Mouse (Mus musculus) lung, adult 18-20 months (tissue): Measurements from ENCODE around the gene Kcnh8.
A peak's percentile ranks its signal among the peaks of the same experiment; 100 is the strongest.

Experiments used
- DNase-seq, 2 experiments: peaks; one replicate each; pipeline ENCODE4 v3.0.0; 2022; ENCODE audit warnings: mixed read lengths in 2 of 2

Gene Kcnh8

GRCm38 (mm10) chr17:52829678-52830077 is 227.2 kb downstream of the Kcnh8 start:
- no peak for DNase-seq

GRCm38 (mm10) chr17:52873195-52873594 is 270.7 kb downstream of the Kcnh8 start:
- no peak for DNase-seq

DNA sequence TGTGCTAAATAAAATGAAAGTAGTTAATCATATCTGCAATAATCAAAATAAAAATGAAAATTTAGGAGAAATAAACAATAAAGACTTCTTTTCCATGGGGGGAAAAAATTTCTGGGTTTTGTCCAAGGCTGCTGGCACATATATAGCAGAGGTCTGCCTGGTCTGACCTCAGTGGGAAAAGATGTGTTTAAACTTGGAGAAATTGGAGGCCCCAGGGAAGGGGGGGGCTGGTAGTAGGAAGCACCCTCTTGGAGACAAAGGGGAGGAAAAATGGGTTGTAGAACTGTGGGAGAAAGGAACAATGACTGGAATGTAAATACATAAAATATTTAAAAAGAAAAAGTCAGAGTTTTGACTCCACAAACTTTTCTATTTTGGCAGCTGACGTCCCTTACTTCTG is 276.5 kb downstream of the Kcnh8 start:
- DNase-seq = no peak

DNA sequence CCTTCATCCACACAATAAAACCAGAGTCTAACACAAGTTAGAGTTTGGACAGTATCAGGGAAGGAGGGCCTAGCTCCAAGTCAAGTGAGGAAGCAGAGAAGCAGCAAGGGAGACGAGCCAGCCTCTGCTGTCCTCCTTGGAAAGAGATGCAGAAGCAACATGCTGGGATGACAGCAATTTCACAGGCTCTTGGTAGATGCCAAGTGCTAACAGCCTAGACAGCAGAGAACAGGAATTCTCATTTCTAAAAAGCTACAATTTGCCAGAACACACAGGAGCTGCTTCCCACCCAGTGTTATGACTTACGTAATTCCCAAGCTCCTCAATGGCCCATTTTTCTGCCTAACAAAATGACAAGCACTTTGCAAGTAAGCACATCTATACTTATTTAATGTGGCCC is 277.5 kb downstream of the Kcnh8 start:
- DNase-seq = no peak

DNA sequence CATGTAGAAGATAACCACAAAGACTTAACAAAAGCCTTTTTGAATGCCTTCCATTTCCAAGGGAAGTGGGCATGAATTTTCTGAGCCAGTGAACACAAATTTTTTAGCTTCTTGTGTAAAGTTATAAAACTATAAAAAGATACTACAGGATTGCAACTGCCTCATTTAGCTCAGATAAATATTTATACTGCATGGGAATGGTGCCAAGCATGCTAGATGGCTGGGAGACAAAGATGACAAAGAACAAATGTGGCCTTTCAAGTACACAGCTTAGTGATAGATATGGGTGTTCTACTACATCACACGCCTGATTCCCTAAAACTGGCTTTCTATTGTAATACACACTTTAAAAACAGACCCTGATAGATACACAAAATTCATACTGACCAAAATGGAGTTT is 282.7 kb downstream of the Kcnh8 start:
- DNase-seq = peak in 1 of 2 experiments; percentile 1

DNA sequence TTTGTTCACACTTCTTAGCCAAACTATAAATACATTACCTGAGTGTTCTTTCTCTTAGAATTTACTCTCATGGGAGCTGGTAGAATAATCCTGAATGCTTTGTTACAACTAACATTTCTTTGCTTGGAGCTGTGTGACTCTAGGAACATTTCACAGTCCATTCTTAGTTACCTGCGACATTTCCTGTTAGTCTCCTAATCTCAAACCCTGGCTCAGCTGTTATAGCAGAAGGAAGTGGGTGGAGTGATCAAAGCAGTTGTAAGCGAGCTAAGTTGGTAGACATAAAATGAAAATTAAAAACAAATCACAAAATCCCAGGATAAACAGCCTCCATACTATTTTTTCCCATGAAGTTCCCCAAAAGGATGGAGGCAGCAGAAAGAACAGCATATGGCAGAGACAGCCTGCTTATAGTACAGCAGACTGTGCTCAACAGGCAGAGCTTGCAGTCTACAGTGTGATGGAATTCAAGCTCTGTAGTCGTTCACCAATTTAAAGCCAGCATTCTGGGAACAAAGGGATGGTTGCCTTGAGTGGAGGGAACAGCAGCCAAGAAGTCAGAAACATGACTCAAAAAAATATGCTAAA is 318.1 kb downstream of the Kcnh8 start:
- no peak for DNase-seq

DNA sequence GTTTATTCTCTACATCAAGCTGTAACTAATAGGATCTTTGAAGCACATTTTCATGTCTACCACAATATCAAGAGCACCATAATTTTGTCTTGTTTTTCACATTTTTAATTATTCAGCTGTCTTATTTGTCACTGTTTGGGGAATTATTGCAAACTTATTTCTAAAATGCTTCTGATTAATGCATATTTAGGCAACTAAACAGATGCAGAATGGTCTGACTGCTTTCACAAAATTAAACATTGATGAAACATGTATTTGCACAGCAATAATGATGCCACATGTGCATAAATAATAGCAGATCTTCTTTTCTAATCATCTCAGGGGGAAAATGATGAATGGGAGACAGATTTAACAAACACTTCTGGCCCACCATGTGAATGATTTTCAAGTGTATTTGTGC is 341.5 kb downstream of the Kcnh8 start:
- no peak for DNase-seq

DNA sequence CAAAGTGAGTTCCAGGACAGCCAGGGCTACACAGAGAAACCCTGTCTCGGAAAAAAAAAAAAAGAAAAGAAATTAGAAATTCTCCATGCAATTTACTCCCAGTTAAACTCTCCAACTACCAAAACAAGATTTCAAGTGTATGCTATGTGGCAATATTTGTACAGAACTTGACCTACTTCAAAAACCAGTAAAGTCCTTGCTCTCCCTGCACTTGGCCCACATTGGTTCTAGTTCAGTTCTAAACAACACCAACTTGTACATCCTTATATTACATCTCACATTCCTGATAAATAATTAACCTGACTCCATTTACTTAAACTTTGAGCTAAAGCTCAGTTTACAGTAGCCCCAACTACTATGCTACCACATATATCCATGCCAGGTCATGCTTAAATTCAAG is 370.2 kb downstream of the Kcnh8 start:
- DNase-seq = no peak

GRCm38 (mm10) chr17:52980958-52981357 is 378.4 kb downstream of the Kcnh8 start:
- DNase-seq = no peak
